In the genomic region with DNA sequence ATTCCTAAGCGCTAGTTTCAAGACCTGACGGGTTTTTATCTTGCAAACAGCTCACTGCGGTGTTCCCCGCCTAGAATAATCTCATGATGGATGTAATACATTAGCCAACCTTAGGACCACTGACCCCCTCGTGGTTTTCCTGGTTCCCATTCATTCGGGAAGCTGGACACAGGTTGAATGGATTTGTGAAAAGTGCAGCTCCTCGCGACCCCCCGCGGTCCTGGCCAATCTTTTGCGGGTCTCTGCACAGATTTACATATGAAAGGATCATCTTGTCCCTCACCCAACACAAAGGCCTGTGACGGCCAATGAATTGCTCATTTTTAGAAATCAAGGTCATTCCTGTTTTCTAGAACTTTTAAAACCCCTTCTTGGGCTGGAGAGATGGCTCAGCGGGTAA, we compare ENCODE assay signal across 26 mouse cellular contexts. TPM values are rescaled to one million over a fixed set of nuclear protein-coding genes. Genes with fewer than 3 reads are reported as not detected.
DNase-seq lines count a peak whose midpoint lies in the region; ATAC-seq lines count a peak whose summit lies in the region.
"Had no signal": no experiment of that assay in that cellular context is flagged by ENCODE, and none has a peak within 500 bp of the region (broad histone marks: within the 10 kb centered on the region; RNA-seq: fewer than 3 reads in every experiment).

No protein-coding gene starts in this region.

- H3K9ac ChIP-seq in forebrain, embryonic 11.5 days (ENCODE audit: low read length): no peak overlapping the region
- no peak overlapping the region for H3K9ac ChIP-seq in forebrain, embryonic 13.5 days
- H3K9ac ChIP-seq in neural tube, embryonic 15.5 days (replicated peaks): no peak overlapping the region
- H3K9ac ChIP-seq: heart, embryonic 13.5 days; limb, embryonic 13.5 days; liver, embryonic 12.5 days; midbrain, embryonic 13.5 days had no signal

- H3K9me3 ChIP-seq in forebrain, embryonic 11.5 days (ENCODE audit: control insufficient read depth, low read length): no peaks in the 10 kb centered on the region
- H3K9me3 ChIP-seq in forebrain, embryonic 13.5 days (replicated peaks): no peaks in the 10 kb centered on the region
- no peaks in the 10 kb centered on the region for H3K9me3 ChIP-seq in neural tube, embryonic 15.5 days (replicated peaks)
- H3K9me3 ChIP-seq: heart, embryonic 13.5 days; limb, embryonic 13.5 days; liver, embryonic 12.5 days; midbrain, embryonic 13.5 days had no signal

- no peak overlapping the region for H3K4me3 ChIP-seq in forebrain, embryonic 11.5 days (ENCODE audit: low read depth, low read length)
- H3K4me3 ChIP-seq in forebrain, embryonic 13.5 days: no peak overlapping the region
- H3K4me3 ChIP-seq in neural tube, embryonic 15.5 days (replicated peaks): no peak overlapping the region
- H3K4me3 ChIP-seq: layer of hippocampus, adult 2 months; limb, embryonic 13.5 days; midbrain, embryonic 13.5 days had no signal

- peaks cover 16% of the 10 kb centered on the region; the same call in 1 of the 2 replicates for H3K27me3 ChIP-seq in forebrain, embryonic 11.5 days (ENCODE audit: control insufficient read depth, insufficient read depth, low read length)
- peaks cover 36% of the 10 kb centered on the region for H3K27me3 ChIP-seq in forebrain, embryonic 13.5 days
- H3K27me3 ChIP-seq in neural tube, embryonic 15.5 days (replicated peaks): peaks cover 40% of the 10 kb centered on the region
- H3K27me3 ChIP-seq: heart, embryonic 13.5 days had no signal

- WGBS in forebrain, embryonic 11.5 days: 10% methylated on average over 13 of the region's 13 CpGs
- 8% methylated on average over 13 of the region's 13 CpGs for WGBS in forebrain, embryonic 13.5 days
- WGBS in neural tube, embryonic 15.5 days: 17% methylated on average over 13 of the region's 13 CpGs

- 0 out of 2 replicates have a peak, but pooled peaks have one; percentile 4 for ATAC-seq in forebrain, embryonic 11.5 days (replicated peaks; ENCODE audit: low FRiP score)
- ATAC-seq in forebrain, embryonic 13.5 days: no peak
- no peak for ATAC-seq in neural tube, embryonic 15.5 days (ENCODE audit: low FRiP score)
- ATAC-seq: CD4-positive, CD25-positive, alpha-beta regulatory T cell, adult 4 months; forebrain, embryonic 14.5 days; hindbrain, postnatal 0 days; intestine, embryonic 16.5 days; liver, embryonic 12.5 days; midbrain, embryonic 13.5 days had no signal

- no peaks in the 10 kb centered on the region for H3K36me3 ChIP-seq in forebrain, embryonic 11.5 days (ENCODE audit: control insufficient read depth, insufficient read depth, low read length)
- no peaks in the 10 kb centered on the region for H3K36me3 ChIP-seq in forebrain, embryonic 13.5 days (ENCODE audit: poor library complexity, severe bottlenecking)
- H3K36me3 ChIP-seq in neural tube, embryonic 15.5 days: no peaks in the 10 kb centered on the region
- H3K36me3 ChIP-seq: limb, embryonic 13.5 days; liver, embryonic 12.5 days; midbrain, embryonic 13.5 days had no signal

- peaks cover 3% of the 10 kb centered on the region; the same call in 1 of the 2 replicates for H3K4me1 ChIP-seq in forebrain, embryonic 11.5 days (replicated peaks; ENCODE audit: control insufficient read depth, insufficient read depth, low read length)
- peaks cover 27% of the 10 kb centered on the region for H3K4me1 ChIP-seq in forebrain, embryonic 13.5 days
- H3K4me1 ChIP-seq in neural tube, embryonic 15.5 days: peaks cover 18% of the 10 kb centered on the region
- H3K4me1 ChIP-seq: limb, embryonic 13.5 days had no signal

- no peak overlapping the region for H3K4me2 ChIP-seq in forebrain, embryonic 11.5 days (ENCODE audit: low read depth, low read length, severe bottlenecking)
- no peak overlapping the region for H3K4me2 ChIP-seq in forebrain, embryonic 13.5 days
- H3K4me2 ChIP-seq in neural tube, embryonic 15.5 days: no peak overlapping the region
- H3K4me2 ChIP-seq: limb, embryonic 13.5 days had no signal

- peak; percentile 70 for DNase-seq in forebrain, embryonic 11.5 days (ENCODE audit: low spot score)
- DNase-seq in neural tube, embryonic 10.5 days (ENCODE audit: extremely low spot score, low spot score): peak; percentile 44
- DNase-seq in mesoderm, embryonic 11.5 days (ENCODE audit: low read depth, low spot score): peak; percentile 23
- DNase-seq in spleen, postnatal 14 days (ENCODE audit: low spot score in 2 of 2): no peak
- no peak for DNase-seq in adrenal gland, postnatal 10 days
- DNase-seq: adrenal gland, postnatal 25 days; cerebellum, adult 8-10 months; cerebellum, postnatal 36 days; gastrocnemius, postnatal 14 days; heart, adult 18-20 months; heart, postnatal 14 days; kidney, postnatal 25 days; lung, adult 18-20 months; lung, postnatal 10 days had no signal

- H3K27ac ChIP-seq in forebrain, embryonic 11.5 days (ENCODE audit: low read depth, low read length): no peak overlapping the region
- H3K27ac ChIP-seq in forebrain, embryonic 13.5 days: no peak overlapping the region
- H3K27ac ChIP-seq in neural tube, embryonic 15.5 days (replicated peaks): no peak overlapping the region
- H3K27ac ChIP-seq: hindbrain, postnatal 0 days; layer of hippocampus, adult 2 months; limb, embryonic 13.5 days; liver, embryonic 12.5 days; midbrain, embryonic 13.5 days had no signal

RNA-seq across cellular contexts. Expression of a gene that starts 1.0 kb away (rescaled TPM):
- 71.2 and 73.9 TPM in 2 replicates for polyA plus RNA-seq in forebrain, embryonic 11.5 days (2014; fragmentation: Nextera tagmentation; extraction: Ambion mirVana)
- polyA plus RNA-seq in forebrain, embryonic 13.5 days (2015; fragmentation: Nextera tagmentation; extraction: Ambion mirVana): 38.5 and 39.4 TPM in 2 replicates
- 12.8 and 117 TPM in 2 replicates for polyA plus RNA-seq in neural tube, embryonic 15.5 days (2015; fragmentation: Nextera tagmentation; extraction: Ambion mirVana)
- total RNA-seq in adrenal gland, postnatal 10 days (2021): 10 to 100 TPM; 59.1 to 66.8 TPM
- total RNA-seq: MEL had no signal

Comparison
In these comparisons a context has a peak if more than half of its experiments do, and no peak if none do; other contexts are left out.
1. DNase-seq: peak in forebrain, embryonic 11.5 days (single experiment), neural tube, embryonic 10.5 days (single experiment) and mesoderm, embryonic 11.5 days (single experiment); none in spleen, postnatal 14 days (0 of 2) and adrenal gland, postnatal 10 days (single experiment).